Mouse (Mus musculus) midbrain, embryonic 14.5 days (tissue): ENCODE data around the gene Enox2. TPM values are rescaled to one million over a fixed set of nuclear protein-coding genes. Genes with fewer than 3 reads are reported as not detected.

ENCODE experiments used
- ATAC-seq: fragments of 200-750 bp; cut with Nextera tagmentation; 2 replicates; pipeline ENCODE4 v1.8.0; 2017; ENCODE audit warnings: moderate number of reproducible peaks, moderate library complexity; ENCODE audit not compliant: low FRiP score, low TSS enrichment
- DNase-seq: peaks from one replicate; pipeline ENCODE4 v3.0.0-alpha.2; 2015
- H3K27ac ChIP-seq: fragments of 300-500 bp; sonication (generic); replicated peaks from 2 replicates; pipeline ENCODE4 v1.5.1; 2014; ENCODE audit warnings: mild to moderate bottlenecking, low read depth, low read length, moderate library complexity
- H3K27me3 ChIP-seq: fragments of 300-500 bp; sonication (generic); 2 replicates; pipeline ENCODE4 v1.6.1; 2014; ENCODE audit warnings: low read length, control low read depth, mixed read lengths; ENCODE audit not compliant: control insufficient read depth, insufficient read depth
- H3K36me3 ChIP-seq: fragments of 300-500 bp; sonication (generic); 2 replicates; pipeline ENCODE4 v1.6.1; 2014; ENCODE audit warnings: low read length, control low read depth; ENCODE audit not compliant: control insufficient read depth, insufficient read depth
- H3K4me1 ChIP-seq: fragments of 300-500 bp; sonication (generic); 2 replicates; pipeline ENCODE4 v1.6.1; 2014; ENCODE audit warnings: mild to moderate bottlenecking, antibody characterized with exemption, low read length, control low read depth; ENCODE audit not compliant: control insufficient read depth, insufficient read depth
- H3K4me2 ChIP-seq: fragments of 300-500 bp; sonication (generic); 2 replicates; pipeline ENCODE4 v1.6.1; 2014; ENCODE audit warnings: mild to moderate bottlenecking, low read length, moderate library complexity
- H3K4me3 ChIP-seq: fragments of 300-500 bp; sonication (generic); replicated peaks from 2 replicates; pipeline ENCODE4 v1.5.1; 2014; ENCODE audit warnings: low read depth, low read length
- H3K9ac ChIP-seq: fragments of 300-500 bp; sonication (generic); replicated peaks from 2 replicates; pipeline ENCODE4 v1.6.1; 2014; ENCODE audit warnings: mild to moderate bottlenecking, low read length, moderate library complexity
- H3K9me3 ChIP-seq: fragments of 300-500 bp; sonication (generic); 2 replicates; pipeline ENCODE4 v1.6.1; 2016; ENCODE audit warnings: low read length, control low read depth, mixed read lengths; ENCODE audit not compliant: control insufficient read depth
- WGBS: fragments of 180-500 bp; shearing (Covaris S2); extraction: QIAGEN DNeasy Blood & Tissue Kit; methylation state at CpG from one replicate; pipeline ENCODE4 v1.1.7; 2014; 5-methylcytosine and 5-hydroxymethylcytosine counted together
- polyA plus RNA-seq: library from polyadenylated mRNA; unstranded; fragments of >200 nt; fragmentation: Nextera tagmentation; extraction: Ambion mirVana; gene quantifications from 2 replicates; pipeline ENCODE4 v1.2.1, GENCODE M21; 2014

Gene Enox2
- 6.3 and 7.9 TPM in 2 replicates for polyA plus RNA-seq

- Histone ChIP-seq H3K4me2 (peak within 1 kb of the TSS; percentile 56), H3K4me3 (peak within 1 kb of the TSS; percentile 49), H3K36me3 (no peaks in the 10 kb centered on the region), H3K4me1 (no peaks in the 10 kb centered on the region), H3K27ac (peak within 1 kb of the TSS; percentile 68), H3K9me3 (no peaks in the 10 kb centered on the region), H3K27me3 (no peaks in the 10 kb centered on the region), H3K9ac (peak within 1 kb of the TSS; percentile 57)
- 17% methylated on average over 26 of the region's 26 CpGs for WGBS
- DNase-seq (peak; percentile 90), ATAC-seq (peak; percentile 100)
These were observed at the start of gene Enox2 for GRCm38 (mm10) chrX:49287700-49288563. Gene Enox2, minus strand, starts transcription at chrX:49288259.

DNA sequence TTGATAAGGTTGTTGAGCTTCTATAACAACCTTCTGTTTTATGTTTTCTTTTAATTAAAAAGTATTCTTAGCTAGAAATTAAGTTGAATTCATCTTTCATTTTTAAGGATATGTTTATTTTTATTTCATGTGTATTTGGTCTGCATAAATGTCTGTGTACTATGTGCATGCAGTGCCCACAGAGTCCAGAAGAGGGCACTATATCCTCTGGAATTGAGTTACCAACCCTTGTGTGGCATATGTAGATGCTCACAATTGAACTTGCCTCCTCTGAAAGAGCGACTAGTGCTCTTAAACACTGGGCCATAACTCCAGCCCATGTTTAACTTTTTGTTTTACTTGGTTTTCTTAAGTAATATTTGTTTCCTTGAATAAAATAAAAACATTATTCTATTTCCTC is 21.4 kb upstream of the Enox2 start:
- H3K4me1 ChIP-seq, result no peaks in the 10 kb centered on the region
- no peaks in the 10 kb centered on the region for H3K27me3 ChIP-seq
- DNase-seq (peak; percentile 46), ATAC-seq (no peak)
- no peaks in the 10 kb centered on the region for H3K36me3 ChIP-seq
- no peak overlapping the region for H3K27ac ChIP-seq
- no peak overlapping the region for H3K4me3 ChIP-seq
- WGBS, result 54% methylated on average over 1 of the region's 1 CpGs
- H3K9ac ChIP-seq, result no peak overlapping the region
- no peak overlapping the region for H3K4me2 ChIP-seq
- H3K9me3 ChIP-seq, result no peaks in the 10 kb centered on the region

GRCm38 (mm10) chrX:49306659-49307058 is 18.6 kb upstream of the Enox2 start:
- Histone ChIP-seq H3K4me3 (no peak overlapping the region), H3K27me3 (no peaks in the 10 kb centered on the region), H3K4me2 (no peak overlapping the region), H3K9ac (no peak overlapping the region), H3K36me3 (no peaks in the 10 kb centered on the region), H3K9me3 (no peaks in the 10 kb centered on the region), H3K27ac (no peak overlapping the region), H3K4me1 (no peaks in the 10 kb centered on the region)
- DNase-seq (peak; percentile 67), ATAC-seq (no peak)
- WGBS, result 20% methylated on average over 5 of the region's 5 CpGs

GRCm38 (mm10) chrX:49279918-49280586 is 8.0 kb downstream of the Enox2 start:
- no peak for DNase-seq
- H3K27me3 ChIP-seq, result no peaks in the 10 kb centered on the region
- no peaks in the 10 kb centered on the region for H3K4me1 ChIP-seq
- H3K4me3 ChIP-seq, result no peak overlapping the region
- H3K9ac ChIP-seq, result no peak overlapping the region
- H3K36me3 ChIP-seq, result no peaks in the 10 kb centered on the region
- no peak for ATAC-seq
- H3K4me2 ChIP-seq, result no peak overlapping the region
- no peak overlapping the region for H3K27ac ChIP-seq
- H3K9me3 ChIP-seq, result no peaks in the 10 kb centered on the region
- 87% methylated on average over 2 of the region's 2 CpGs for WGBS

DNA sequence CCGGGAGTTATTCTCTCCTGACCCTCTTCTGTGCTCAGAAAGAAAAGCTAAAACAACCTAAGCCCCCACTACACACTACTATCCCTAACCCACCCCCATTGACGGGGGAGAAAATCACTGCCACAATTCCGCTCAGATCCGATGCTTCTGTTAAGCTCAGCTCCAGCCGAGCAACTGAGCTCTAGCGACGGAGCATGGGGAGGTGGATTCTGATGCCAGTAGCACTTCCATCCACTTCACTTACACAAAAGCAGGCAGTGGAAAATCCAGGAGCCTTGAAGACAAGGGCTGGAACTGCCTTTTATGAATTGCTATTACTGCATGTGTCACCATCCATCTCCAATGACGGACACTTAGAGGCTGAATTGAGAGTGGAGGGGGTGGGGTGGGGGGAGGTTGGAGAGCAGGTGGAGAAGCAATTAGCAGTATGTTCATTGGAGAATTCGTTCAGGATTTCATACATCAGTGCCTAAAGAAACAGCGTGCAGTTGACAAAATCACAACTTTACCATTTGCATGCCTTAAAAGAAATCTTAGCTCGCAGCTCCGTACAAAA is 14.5 kb downstream of the Enox2 start:
- Histone ChIP-seq H3K9ac (no peak overlapping the region), H3K4me2 (peak overlapping the region; percentile 33), H3K4me3 (no peak overlapping the region; the same call in 1 of the 2 replicates), H3K27ac (0 out of 2 replicates have a peak overlapping the region, but pooled peaks have one; percentile 37), H3K27me3 (no peaks in the 10 kb centered on the region), H3K36me3 (no peaks in the 10 kb centered on the region), H3K9me3 (no peaks in the 10 kb centered on the region), H3K4me1 (no peaks in the 10 kb centered on the region)
- ATAC-seq, result no peak; the same call in 1 of the 2 replicates
- DNase-seq, result peak; percentile 26
- 48% methylated on average over 12 of the region's 12 CpGs for WGBS

DNA sequence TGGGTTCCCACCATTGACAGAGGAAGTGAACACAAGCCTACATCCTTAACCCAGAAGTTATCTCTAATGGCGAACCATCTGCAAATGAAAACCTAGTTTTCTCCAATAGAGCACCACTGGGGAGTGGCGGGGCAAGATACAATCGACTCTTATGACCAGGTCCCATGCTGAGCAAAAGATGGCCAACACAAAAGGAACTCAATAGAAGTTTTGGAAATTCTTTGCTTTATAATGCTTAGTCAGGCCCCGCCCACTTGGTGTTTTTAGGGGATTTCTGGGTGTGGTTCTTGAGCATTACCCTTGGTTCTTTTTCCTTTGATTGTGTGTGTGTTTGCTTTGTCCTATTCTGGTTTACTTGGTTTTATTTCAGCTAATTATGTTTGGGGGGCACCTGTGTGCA is 37.2 kb downstream of the Enox2 start:
- 75% methylated on average over 4 of the region's 4 CpGs for WGBS
- H3K27me3 ChIP-seq, result no peaks in the 10 kb centered on the region

GRCm38 (mm10) chrX:49225792-49226426 is 62.1 kb downstream of the Enox2 start:
- Histone ChIP-seq H3K36me3 (no peaks in the 10 kb centered on the region), H3K27me3 (no peaks in the 10 kb centered on the region), H3K9ac (no peak overlapping the region), H3K27ac (no peak overlapping the region), H3K9me3 (no peaks in the 10 kb centered on the region), H3K4me3 (no peak overlapping the region), H3K4me2 (no peak overlapping the region), H3K4me1 (no peaks in the 10 kb centered on the region)
- DNase-seq (peak; percentile 0), ATAC-seq (no peak)
- 26% methylated on average over 1 of the region's 1 CpGs for WGBS

More for the DNA sequence above, 37.2 kb downstream of the Enox2 start:
- Histone ChIP-seq H3K9ac (no peak overlapping the region), H3K4me2 (no peak overlapping the region), H3K27ac (no peak overlapping the region), H3K4me1 (no peaks in the 10 kb centered on the region), H3K4me3 (no peak overlapping the region), H3K36me3 (no peaks in the 10 kb centered on the region), H3K9me3 (no peaks in the 10 kb centered on the region)
- DNase-seq (no peak), ATAC-seq (no peak)

- Histone ChIP-seq H3K27me3 (no peaks in the 10 kb centered on the region), H3K4me3 (no peak overlapping the region), H3K9me3 (no peaks in the 10 kb centered on the region), H3K4me2 (no peak overlapping the region), H3K27ac (no peak overlapping the region), H3K4me1 (no peaks in the 10 kb centered on the region), H3K36me3 (no peaks in the 10 kb centered on the region), H3K9ac (no peak overlapping the region)
- WGBS, result 77% methylated on average over 3 of the region's 3 CpGs
- DNase-seq (no peak), ATAC-seq (no peak)
These were observed 71.6 kb downstream of the Enox2 start for GRCm38 (mm10) chrX:49216422-49216821.
